Mouse (Mus musculus): ENCODE data around the gene Carm1. TPM values are rescaled to one million over a fixed set of nuclear protein-coding genes. Genes with fewer than 3 reads are reported as not detected.

The Carm1 gene
- total and polyA plus RNA-seq, 3 experiments: 21.5 to 111 (median 42.2) TPM

GRCm38 (mm10) chr9:21574012-21574801 is 27.5 kb downstream of the Carm1 start:
- no peaks in the 10 kb centered on the region for H3K27me3 ChIP-seq (replicated peaks)
- no peaks in the 10 kb centered on the region for H3K79me2 ChIP-seq (replicated peaks; ENCODE audit: control insufficient read depth, extremely low read depth, insufficient read depth, poor library complexity, severe bottlenecking)
- peaks cover 65 to 92% of the 10 kb centered on the region in 2 experiments for H3K36me3 ChIP-seq (replicated peaks in 1 of 2; ENCODE audit: control insufficient read depth in 1 of 2, insufficient read depth in 1 of 2, low read length in 1 of 2)
- H3K9me3 ChIP-seq (replicated peaks; ENCODE audit: low read length): no peaks in the 10 kb centered on the region
- in situ Hi-C loops (cut with MboI; ENCODE audit: low pct_ligation_motif_present, low pct_unique_long_range_greater_than_20kb, low sequenced_read_pairs): no loop called here
- H3K4me3 ChIP-seq (replicated peaks in 1 of 3; ENCODE audit: low read depth in 2 of 3, low read length in 2 of 3, poor library complexity in 1 of 3): no peak overlapping the region
- dilution Hi-C loops (cut with MboI; ENCODE audit: extremely low pct_ligation_motif_present, extremely low pct_unique_long_range_greater_than_20kb, low sequenced_read_pairs): no loop called here
- no peak for DNase-seq (ENCODE audit: extremely low read depth)
- no peaks in the 10 kb centered on the region for H3K4me1 ChIP-seq (ENCODE audit: control insufficient read depth in 1 of 2, insufficient read depth in 2 of 2)
- no peak overlapping the region for H3K9ac ChIP-seq (ENCODE audit: insufficient read depth, low read depth)
- no peak overlapping the region for H3K27ac ChIP-seq (ENCODE audit: insufficient read depth, low read depth)
- H3K4me2 ChIP-seq (ENCODE audit: insufficient read depth, low read depth, poor library complexity, severe bottlenecking): no peak overlapping the region
- TF ChIP-seq ZC3H11A (IDR thresholded peaks at IDR 0.05; ENCODE audit: low read depth, low read length) (no peak), MAZ (IDR thresholded peaks at IDR 0.05; ENCODE audit: low read depth, low read length) (no peak), RAD21 (IDR thresholded peaks at IDR 0.05; ENCODE audit: low read depth, low read length) (no peak), MYC (IDR thresholded peaks at IDR 0.05; ENCODE audit: low read depth, low read length) (no peak), KAT2A (IDR thresholded peaks at IDR 0.05; ENCODE audit: insufficient replicate concordance, low read length) (no peak), HCFC1 (IDR thresholded peaks at IDR 0.05; ENCODE audit: low read depth, low read length) (no peak), BHLHE40 (IDR thresholded peaks at IDR 0.05; ENCODE audit: low read depth, low read length) (no peak), ZMIZ1 (IDR thresholded peaks at IDR 0.05; ENCODE audit: low read depth, low read length) (no peak), JUND (conservative IDR thresholded peaks at IDR 0.05; ENCODE audit: low read depth, low read length) (no peak), MAFK (IDR thresholded peaks at IDR 0.05; ENCODE audit: insufficient replicate concordance, low read length) (no peak), EP300 (IDR thresholded peaks at IDR 0.05; ENCODE audit: low read length) (no peak), SIN3A (IDR thresholded peaks at IDR 0.05; ENCODE audit: low read length) (no peak), NELFE (IDR thresholded peaks at IDR 0.05; ENCODE audit: low read depth, low read length) (no peak), PAX5 (IDR thresholded peaks at IDR 0.05; ENCODE audit: low read length) (no peak)

GRCm38 (mm10) chr9:21575253-21575652 is 28.6 kb downstream of the Carm1 start:
- Histone ChIP-seq H3K9ac (ENCODE audit: insufficient read depth, low read depth) (no peak overlapping the region), H3K9me3 (replicated peaks; ENCODE audit: low read length) (no peaks in the 10 kb centered on the region), H3K79me2 (replicated peaks; ENCODE audit: control insufficient read depth, extremely low read depth, insufficient read depth, poor library complexity, severe bottlenecking) (no peaks in the 10 kb centered on the region), H3K4me3 (replicated peaks in 1 of 3; ENCODE audit: low read depth in 2 of 3, low read length in 2 of 3, poor library complexity in 1 of 3) (no peak overlapping the region), H3K4me1 (ENCODE audit: control insufficient read depth in 1 of 2, insufficient read depth in 2 of 2) (no peaks in the 10 kb centered on the region), H3K27me3 (replicated peaks) (no peaks in the 10 kb centered on the region), H3K27ac (ENCODE audit: insufficient read depth, low read depth) (no peak overlapping the region), H3K4me2 (ENCODE audit: insufficient read depth, low read depth, poor library complexity, severe bottlenecking) (no peak overlapping the region), H3K36me3 (replicated peaks in 1 of 2; ENCODE audit: control insufficient read depth in 1 of 2, insufficient read depth in 1 of 2, low read length in 1 of 2) (peaks cover 66 to 94% of the 10 kb centered on the region in 2 experiments)
- in situ Hi-C loops (cut with MboI; ENCODE audit: low pct_ligation_motif_present, low pct_unique_long_range_greater_than_20kb, low sequenced_read_pairs) (no loop called here), dilution Hi-C loops (cut with MboI; ENCODE audit: extremely low pct_ligation_motif_present, extremely low pct_unique_long_range_greater_than_20kb, low sequenced_read_pairs) (no loop called here)
- DNase-seq (ENCODE audit: extremely low read depth): no peak
- no peak for TF ChIP-seq ELF1 (IDR thresholded peaks at IDR 0.05; ENCODE audit: low read depth, low read length)
- no peak for TF ChIP-seq EP300 (IDR thresholded peaks at IDR 0.05; ENCODE audit: low read length)
- no peak for TF ChIP-seq ZNF384 (IDR thresholded peaks at IDR 0.05; ENCODE audit: low read depth, low read length)
- no peak for TF ChIP-seq SIN3A (IDR thresholded peaks at IDR 0.05; ENCODE audit: low read length)
- no peak for TF ChIP-seq MEF2A (IDR thresholded peaks at IDR 0.05; ENCODE audit: borderline replicate concordance, low read depth, low read length)
- no peak for TF ChIP-seq MAFK (IDR thresholded peaks at IDR 0.05; ENCODE audit: insufficient replicate concordance, low read length)
- TF ChIP-seq RCOR1 (conservative IDR thresholded peaks at IDR 0.05; ENCODE audit: low read depth, low read length): no peak
- TF ChIP-seq CHD1 (IDR thresholded peaks at IDR 0.05; ENCODE audit: low read depth, low read length): no peak
- no peak for TF ChIP-seq ETS1 (conservative IDR thresholded peaks at IDR 0.05; ENCODE audit: low read depth, low read length)
- no peak for TF ChIP-seq PAX5 (IDR thresholded peaks at IDR 0.05; ENCODE audit: low read length)
- TF ChIP-seq TBP (conservative IDR thresholded peaks at IDR 0.05; ENCODE audit: low read depth, low read length): no peak
- no peak for TF ChIP-seq ZKSCAN1 (IDR thresholded peaks at IDR 0.05; ENCODE audit: borderline replicate concordance, low read depth, low read length)
